Mouse (Mus musculus) erythroblast, embryonic 14.5 days (primary cell): Measurements from ENCODE around the gene Dcaf7.

ENCODE experiments used
- GATA1 ChIP-seq: IDR thresholded peaks from 2 replicates; pipeline ENCODE4 v1.6.1; 2012; ENCODE audit warnings: low read length, inconsistent platforms, mixed read lengths
- TAL1 ChIP-seq: IDR thresholded peaks from 3 replicates; pipeline ENCODE4 v1.6.1; 2012; ENCODE audit warnings: low read length, inconsistent platforms, mixed read lengths

DNA sequence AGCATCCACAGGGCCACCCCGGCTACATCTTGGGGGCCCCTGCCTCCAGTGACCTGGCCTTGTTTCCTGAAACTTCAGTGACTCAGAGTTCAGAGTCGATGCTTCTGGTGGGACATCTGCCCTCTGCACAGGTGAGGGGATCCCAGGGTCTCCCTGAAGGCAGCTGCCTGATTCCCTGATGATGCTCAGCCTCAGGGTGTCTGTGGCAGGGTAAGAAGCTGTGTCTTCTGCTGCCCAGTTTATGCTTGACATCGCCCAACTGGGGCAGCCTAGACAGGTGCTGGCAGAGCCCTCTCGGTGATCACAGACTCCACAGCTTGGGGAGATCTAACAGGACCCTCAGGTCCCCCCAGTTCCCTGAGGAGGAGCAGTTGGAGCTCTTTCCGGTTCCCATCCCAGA lies 9.1 kb upstream of the Dcaf7 start:
- TF ChIP-seq GATA1: no peak
- TF ChIP-seq TAL1: no peak
